Mouse (Mus musculus) heart, adult 2 months (tissue): Measurements from ENCODE around the gene Adh1.

Source experiments
- CTCF ChIP-seq: fragments of 200-600 bp; IDR thresholded peaks from 2 replicates; pipeline ENCODE4 v1.8.1; 2022; ENCODE audit warnings: antibody characterized with exemption, mild to moderate bottlenecking, moderate library complexity
- POLR2A ChIP-seq: fragments of 200-500 bp; IDR thresholded peaks from 2 replicates; pipeline ENCODE4 v1.6.1; 2011; ENCODE audit warnings: mild to moderate bottlenecking, low read depth, low read length, control low read depth; ENCODE audit not compliant: insufficient read depth

DNA sequence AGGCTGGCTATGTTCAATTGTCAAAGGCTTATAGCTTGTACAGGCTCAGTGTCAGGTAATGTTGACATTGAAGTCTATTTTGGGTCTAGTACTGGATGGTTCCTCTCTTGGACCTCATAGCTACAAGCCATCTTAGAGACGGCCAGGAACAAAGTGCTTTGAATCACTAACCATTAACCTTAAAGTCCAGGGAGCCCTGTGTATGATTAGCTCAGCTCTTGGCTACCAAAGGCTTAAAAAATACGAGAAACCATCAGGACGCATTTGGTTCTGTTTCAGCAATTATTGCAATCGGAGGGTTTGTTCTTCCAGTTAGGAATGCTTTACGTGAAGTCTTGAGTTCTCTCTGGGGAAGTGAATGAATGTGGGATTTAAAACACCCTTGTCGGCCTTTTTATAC, 17.9 kb upstream of the Adh1 start:
- TF ChIP-seq POLR2A (no peak), CTCF (no peak)
